Mouse (Mus musculus) layer of hippocampus, adult 9-10 months (tissue): ENCODE measurements around the gene Clstn3.
"Not testable (repeated sequence)": the region's sequence is repeated elsewhere in the genome, so short reads cannot be mapped to it uniquely, and the experiment has no call there.

ENCODE experiments used
- DNase-seq: peaks from one replicate; pipeline ENCODE4 v3.0.0; 2022; ENCODE audit warnings: low spot score

Clstn3 gene

DNA sequence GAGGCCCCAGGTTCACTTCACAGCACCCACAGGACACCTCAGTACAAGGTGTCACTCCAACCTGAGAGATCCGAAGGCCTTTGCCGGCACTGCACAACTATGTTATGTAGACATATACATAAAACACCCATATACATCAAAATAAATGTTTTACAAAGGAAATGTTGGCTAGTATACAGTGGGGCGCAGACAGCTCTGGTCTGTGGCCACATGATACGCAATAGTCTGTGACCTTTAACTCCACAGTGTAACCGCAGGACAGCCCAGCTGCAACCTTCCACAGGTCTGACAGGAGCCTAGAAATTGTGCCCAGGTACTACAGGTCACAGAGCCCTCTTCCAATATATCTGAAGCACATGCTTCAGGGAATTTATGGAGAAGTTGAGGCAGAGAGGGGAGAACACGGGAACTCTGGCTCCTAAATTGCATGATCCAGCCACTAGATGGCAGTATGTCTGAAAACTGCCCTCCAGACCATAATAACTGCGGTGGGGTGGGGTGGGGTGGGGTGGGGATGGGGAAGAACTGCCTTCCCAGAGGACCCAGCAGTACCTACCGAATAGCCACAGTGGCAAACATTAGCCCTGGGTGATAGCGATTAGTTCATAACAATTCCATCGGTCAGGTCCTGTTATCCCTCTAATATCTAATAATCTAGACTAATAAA is 16.3 kb downstream of the Clstn3 start:
- DNase-seq = no peak

DNA sequence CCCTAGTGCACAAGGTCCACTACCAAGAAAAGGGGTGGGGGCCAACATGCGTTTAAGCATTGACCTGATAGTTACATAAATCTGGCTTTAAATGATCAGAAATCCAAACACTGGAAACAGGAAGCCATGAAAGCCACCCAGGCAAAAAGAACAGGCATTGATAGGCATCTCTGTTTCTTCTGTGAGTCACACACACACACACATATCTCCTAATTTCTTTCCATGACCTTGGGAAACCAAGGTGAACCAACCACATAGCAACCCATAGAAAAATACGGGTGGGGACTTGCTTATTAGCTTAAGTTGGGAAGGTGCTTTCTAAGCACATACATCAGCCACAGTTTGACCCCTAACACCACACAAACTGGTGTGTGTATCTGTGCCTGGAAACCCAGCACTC is 17.2 kb downstream of the Clstn3 start:
- DNase-seq = no peak

DNA sequence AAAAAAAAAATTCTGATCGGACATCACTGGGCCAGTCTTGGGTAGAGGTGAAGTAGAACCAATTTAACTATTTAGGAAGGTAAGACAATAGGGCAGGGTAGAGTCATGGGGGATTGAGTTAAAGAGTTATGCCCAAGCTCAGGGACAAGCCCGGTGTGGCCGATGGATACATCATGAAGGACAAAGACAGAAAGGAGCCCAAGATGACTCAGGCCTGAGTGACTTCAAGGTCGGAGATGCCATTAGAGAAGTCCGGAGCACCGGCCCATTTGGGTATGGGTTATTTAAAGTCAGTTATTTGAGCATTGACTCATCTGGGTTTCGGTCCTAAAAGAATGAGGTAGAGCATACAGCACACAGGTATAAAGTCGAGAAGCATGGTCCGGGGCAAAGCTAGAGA is 18.1 kb downstream of the Clstn3 start:
- DNase-seq = no peak

DNA sequence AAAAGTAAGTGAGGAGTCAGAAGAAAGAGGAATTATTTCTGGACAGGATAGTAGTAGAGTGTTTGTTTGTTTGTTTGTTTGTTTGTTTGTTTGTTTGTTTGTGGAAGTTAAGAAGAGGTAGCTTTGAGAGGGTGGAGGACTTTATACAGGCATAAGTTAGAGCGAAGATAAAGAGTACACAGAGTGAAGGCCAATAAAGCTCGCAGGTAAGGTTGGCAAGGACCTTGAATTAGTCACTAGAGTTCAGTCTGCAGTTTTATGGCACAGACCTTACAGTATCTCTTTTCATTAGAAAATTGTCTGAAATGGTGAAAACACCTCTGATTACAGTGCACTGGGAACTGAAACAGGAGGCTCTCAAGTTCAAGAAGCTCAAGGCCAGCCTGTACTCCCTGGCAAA is 18.6 kb downstream of the Clstn3 start:
- no peak for DNase-seq

DNA sequence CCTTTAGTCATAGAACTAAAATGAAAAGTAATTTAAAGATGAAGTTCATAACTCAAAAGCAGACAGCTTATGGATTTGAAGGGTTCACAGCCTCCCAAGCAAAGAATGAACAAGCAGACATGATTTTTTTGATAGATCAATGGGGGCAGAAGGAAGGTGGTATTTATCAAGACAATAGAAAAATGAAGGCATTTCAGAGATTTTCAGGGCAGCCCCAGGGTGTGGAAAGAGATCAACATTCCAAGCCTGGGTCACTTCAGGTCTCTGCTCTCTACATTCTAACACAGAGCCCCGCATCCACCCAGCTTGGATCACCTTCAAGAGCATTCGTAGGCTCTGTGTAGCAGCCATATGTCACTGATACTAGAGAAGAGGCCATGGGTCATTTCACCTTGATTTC is 21.3 kb downstream of the Clstn3 start:
- no peak for DNase-seq

DNA sequence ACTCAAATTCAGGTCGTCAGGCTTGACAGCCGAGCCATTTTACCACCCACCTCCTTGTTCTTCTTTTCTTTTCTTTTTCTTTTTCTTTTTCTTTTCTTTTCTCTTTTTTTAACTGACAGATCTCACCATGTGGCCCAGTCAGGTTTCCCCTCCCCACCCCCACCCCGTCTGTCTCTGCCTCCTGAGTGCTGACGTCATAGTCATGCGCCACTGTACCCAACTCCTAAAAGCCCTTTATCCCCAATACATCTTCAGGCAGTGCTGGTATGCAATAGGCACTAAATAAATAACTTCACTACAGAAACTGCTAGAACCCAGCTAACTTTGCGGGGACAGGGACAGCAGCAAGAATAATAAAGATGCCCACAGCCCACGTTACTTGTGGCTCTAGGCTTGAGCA is 28.3 kb downstream of the Clstn3 start:
- no peak for DNase-seq

DNA sequence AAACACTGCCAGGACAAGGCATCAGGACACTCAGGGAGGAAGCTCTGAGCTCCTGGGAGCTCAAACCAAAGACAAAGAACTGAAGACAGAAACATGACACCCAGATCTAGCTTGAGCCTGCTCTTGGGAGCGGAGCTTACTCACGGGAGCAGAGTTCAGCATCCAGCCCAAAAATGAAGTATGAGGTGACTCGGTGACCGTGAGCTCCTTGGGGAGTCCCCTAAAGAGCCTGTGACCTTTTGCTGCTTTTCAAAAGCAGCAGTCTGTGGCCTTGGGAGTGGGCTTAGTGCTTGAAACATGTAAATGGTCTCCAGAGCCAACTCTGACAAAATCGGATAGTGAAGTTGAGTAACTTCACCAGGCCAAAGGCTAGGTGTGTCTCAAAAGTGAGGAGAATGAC is 29.4 kb downstream of the Clstn3 start:
- no peak for DNase-seq

DNA sequence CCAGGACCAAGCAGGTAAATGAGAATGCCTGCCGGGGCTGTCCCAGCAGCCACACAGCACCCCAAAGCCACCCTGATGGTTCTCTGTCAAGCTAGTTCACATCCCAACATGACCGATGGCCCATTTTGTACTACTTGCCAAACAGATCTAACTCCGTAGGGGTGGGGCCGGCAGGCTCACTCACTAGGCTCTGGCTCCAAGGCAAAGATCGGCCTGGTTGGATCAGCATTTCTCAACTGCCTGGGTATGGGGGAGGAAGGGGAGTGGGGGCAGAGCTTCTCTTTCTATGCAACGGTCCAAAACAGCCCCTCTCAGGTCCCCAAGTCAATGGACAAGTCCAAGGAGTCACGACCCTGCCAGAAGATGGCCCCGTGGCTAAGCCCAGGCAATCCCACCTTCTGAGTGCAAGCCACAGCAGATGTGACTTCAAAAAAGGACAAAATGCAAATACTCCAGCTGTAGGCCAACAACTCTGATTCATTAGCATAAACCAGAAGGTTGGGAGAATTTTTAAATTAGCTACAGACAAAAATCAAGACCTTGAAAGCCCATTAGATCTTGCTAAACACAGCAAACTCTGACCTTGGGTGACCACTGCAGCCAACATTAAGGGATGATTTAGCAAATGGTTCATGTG is 30.8 kb downstream of the Clstn3 start:
- DNase-seq = no peak

DNA sequence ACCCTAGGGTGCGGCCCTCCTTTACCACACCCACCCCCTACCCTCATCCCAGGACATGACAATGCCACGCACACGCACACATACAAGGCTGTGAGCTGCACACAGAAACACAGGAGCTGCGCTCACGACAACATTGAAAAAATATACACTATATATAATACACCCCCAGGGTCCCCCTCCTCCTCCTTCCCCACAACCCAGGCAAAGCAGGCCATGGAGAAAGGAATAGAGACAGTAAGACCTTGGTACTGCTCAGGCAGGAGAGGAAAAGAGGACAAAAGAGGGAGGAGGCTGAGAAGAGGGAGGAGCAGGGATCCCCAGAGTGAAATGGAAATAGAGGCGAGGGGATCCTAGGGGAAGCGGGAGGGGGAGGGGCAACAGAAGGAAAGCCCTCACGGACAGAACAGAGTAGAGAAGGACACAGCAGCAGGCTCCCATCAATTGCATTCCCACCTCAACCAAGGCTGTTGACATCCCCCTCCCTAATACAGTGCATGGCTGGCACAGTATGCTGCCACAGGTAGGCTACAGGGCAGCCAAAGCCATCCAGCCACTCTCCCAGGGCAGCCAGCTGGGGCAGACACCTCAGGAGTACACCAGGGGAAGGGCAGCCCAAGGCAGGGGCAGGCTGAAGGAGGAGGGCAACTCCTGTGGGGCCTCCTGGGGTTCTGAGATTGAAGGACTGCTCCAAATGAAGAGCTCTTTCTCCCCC is 33.7 kb downstream of the Clstn3 start:
- no peak for DNase-seq

DNA sequence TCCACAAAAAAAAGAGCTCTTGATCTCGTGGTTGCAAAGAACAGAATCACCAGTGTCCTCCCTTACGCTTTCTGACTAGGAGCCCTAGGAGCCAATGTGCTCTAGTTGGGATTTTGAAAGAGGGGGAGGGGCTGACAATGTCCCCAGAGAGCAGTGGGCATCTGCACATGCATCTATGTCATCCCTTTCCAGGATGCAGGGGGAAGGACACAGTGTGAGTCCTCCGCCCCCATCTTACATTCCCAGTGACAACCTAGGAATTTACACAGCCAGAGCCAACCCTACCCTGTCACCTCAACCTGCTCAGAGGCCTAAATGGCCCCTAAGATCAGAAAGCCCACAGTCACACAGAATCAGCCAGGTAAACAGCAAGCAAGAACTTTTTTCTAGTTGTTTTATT is 34.2 kb downstream of the Clstn3 start:
- DNase-seq = no peak

DNA sequence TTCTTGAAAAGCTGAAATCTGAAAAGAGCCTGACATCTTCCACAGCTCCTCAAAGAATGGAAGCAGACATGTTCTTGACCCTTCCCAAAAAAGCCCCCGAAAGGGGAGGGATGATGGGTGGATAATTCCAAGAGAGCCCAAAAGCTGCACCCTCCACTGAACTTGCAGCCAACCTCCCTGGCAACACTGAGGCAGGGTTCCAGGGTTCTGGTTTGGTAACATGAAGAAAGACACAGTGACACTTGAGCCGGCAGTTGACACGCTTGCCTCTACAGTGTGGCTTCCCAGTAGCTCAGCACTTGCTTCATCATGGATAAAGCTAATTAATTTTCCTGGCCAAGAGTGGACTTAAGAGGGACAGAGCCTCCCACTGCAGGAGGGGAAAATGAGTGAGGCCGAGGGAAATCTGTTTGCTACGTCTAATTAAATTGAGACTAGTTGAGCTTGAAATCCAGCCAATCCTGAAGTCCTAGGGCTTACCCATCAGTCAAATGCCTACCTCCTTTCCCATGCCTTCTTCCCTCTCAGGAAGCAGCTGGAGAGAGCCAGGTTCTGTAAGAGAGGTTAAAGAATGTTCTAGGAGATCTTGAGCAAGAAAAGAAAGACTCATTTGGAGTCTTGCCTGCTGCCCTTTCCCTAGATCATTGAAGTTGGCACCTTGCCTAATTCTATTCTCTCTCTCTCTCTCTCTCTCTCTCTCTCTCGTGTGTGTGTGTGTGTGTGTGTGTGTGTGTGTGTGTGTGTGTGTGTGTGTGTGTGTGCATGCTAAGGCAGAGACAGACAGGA is 36.6 kb downstream of the Clstn3 start:
- no peak for DNase-seq

DNA sequence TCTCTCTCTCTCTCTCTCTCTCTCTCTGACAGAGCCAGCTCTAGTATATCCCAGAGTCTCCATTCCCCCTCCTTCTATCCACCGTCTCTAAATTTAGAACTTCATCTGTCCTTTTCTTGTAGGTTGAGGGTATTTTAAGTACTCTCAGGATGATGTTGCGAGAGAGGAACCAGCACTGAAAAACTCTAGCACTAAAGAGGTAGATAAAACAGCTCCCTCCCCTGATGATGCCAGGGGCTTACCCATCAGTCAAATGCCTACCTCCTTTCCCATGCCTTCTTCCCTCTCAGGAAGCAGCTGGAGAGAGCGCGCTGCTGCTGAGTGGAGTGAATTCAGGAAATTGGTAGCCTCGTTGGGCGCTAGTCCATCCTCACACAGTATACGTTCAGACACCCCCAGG is 37.3 kb downstream of the Clstn3 start:
- no peak for DNase-seq

DNA sequence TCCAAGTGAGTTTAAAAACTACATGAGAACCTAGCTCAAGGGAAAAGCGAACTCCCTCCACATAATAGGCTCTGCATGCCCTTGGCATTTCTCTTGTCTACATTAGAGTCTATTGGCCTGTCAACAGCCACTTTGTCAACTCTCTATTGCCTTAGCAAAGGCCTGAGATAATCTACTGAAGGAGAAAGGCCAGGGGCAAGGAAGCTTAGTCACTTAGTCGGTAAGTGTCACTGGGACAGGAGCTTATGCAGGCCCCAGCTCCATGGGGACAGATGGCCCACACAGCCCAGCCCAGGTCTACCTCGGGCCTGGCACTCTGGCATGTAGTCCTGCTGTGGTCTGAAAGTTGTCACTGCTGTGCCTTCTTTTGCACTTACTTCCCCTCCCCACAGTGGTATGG is 38.0 kb downstream of the Clstn3 start:
- no peak for DNase-seq

DNA sequence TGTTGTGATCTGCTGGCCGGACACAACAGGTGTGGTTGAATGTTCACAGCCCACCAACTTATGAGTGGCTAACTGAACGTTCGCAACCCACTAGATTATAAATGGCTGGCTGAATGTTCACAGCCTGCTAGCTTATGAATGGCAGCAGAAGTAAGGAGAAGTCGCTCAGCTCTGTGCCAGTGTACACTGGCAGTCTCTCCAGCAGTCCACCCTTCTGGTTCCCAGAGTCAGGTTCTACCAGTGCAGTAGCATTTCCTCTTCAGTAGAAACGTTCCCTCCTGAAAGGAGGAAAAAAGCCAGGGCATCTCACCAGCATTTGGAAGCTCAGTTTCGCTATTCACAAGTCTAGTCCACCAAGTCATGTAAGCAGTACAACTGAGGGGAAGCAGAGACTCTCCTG is 39.1 kb downstream of the Clstn3 start:
- DNase-seq = no peak

DNA sequence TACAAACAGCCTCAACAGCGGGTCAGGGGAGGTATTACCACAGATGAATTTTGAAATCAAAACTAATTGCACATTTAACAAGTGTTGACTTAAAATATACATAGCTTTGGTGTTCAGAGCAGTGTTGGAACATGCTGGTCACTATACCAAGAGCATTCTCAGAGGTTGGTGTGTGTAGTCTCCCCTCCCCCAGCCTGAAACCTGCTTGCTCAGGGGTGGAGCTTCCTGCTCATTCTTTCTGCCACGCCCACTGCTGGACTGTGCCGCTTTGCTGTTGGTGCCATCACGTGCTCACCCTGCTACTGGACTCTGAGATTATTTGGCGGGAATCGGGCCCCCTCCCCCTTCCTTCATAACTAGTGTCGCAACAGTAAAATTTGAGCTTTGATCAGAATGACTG is 39.6 kb downstream of the Clstn3 start:
- DNase-seq = not testable (repeated sequence)

DNA sequence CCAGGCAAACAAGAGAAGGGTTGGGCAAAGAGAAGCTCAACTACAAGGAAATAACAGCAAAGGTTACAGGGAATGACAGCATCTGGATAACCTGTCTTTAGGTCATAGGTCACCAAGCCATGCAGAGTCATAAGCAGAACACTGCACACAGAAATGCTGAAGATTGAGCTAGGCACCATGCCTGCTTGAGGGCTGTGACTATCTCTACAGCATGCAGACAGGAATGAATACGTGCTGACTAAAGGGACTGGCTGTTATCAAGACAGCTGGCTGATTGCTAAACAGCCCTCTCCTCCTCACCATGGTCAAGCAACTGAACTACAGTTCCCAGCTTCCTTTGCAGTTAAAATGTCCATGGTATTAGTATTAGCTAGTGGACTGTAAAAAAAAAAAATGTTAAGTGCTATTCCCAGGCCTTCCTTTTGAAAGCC is 40.5 kb downstream of the Clstn3 start:
- no peak for DNase-seq

DNA sequence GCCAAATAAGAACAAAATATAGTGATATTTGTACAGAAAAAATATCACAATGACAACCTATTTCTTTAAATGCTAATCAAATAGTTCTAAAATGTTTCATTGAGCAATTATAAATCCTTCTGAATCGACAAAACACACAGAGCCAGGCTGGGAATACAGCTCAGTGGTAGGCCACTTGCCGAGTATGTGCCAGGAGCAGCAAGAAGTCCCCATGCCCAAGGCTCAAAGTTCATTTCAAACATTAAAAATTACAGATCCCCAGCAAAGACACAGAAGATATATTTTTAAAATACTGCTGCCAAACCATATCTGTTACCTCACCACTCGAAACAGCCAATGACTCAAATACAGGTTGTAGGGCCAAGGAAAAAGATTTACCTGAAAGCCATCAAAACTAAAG is 45.9 kb downstream of the Clstn3 start:
- DNase-seq = no peak

DNA sequence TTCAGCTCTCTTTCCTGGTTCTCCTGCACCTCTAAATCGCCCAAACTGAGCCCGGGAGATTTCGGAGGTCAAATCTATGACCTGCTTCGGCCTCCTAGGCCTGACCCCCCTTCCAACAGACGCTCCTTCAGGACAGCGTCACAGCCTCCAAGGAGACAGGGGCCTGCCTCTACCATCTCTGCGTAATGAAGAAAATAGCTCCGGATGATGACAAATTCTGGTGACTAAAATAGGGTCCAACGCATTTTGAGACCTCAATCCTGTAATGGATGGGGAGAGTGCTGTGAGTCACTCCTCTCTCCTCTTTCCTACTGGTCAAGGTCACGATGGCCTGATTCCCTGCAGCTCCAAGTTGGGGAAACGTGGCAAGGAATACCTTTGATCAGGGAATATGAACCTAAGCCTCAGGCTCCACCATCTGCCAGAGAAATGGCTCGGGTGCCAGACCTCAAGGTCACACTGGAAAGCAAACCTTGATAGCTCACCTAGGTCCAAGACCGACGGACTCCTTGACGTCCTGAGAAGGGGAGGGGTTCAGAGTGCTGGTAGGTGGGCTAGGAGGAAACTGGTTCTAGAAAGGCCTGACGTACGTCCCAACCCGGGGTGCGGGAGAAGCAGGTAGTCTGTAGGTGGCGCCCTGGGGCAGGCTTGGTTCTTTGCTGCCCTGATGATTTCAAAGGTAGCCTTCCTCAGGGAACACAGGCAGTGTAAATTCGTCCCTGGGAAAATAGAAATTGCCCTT is 49.1 kb downstream of the Clstn3 start:
- peak; percentile 82 for DNase-seq

DNA sequence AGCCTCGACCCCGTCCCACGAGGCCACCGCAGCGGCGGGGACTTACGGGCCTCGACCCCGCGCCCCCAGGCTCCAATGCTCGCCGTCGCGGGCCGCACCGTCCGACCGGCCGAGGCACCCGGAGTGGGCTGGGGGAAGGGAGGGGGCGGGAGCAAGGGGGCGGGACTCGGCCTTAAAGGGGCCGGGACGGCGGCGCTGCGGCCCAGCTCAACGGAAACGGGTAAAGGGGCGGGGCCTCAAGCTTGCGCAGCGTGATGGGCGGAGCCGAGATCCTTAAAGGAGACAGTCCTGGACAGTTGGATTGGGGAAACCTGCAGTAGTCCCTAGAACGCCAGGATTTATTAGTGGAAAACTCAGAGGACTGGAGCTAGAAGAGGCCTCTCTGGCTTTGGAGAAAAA is 49.7 kb downstream of the Clstn3 start, which contains the start of gene Pex5:
TSS of gene Pex5 (minus strand) at position 141 of the 399 bp plus-strand sequence.
- peak; percentile 84 for DNase-seq

DNA sequence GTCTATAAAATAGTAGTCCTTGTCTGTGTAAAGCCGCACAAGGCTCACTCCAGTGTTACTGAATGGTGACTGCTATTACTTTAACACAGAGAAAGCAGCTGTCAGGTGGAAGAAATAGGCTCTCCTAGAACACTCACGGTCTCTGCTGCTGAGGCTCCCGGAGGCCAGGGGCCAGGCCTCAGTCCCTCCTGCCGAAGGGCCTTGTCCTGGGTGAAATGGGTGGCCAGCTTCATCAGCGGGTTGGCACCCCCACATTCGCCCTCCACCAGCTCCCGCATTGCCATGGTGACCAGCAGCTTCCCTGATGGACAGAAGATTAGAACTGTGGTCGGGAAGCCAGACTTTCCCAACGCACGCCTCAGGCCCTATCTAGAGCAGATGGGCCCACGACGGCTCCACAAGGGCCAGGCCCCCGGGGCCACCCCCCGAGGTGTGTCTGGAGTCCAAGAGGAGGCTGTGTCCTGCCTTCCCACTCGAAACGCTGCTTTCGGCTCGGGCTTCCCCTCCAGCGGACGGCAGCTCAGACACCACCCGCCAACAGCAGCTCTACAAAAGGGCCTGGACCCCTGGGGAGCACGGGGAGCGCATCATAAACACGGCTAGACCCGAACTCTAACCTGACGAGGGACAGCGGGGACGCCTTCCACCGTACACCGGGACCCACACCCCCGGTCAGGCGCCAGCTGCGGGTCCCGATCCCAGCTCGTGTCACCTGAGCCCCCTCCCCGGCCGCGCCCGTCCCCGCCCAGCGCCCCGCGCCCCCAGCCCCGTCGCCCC is 50.3 kb downstream of the Clstn3 start:
- no peak for DNase-seq

DNA sequence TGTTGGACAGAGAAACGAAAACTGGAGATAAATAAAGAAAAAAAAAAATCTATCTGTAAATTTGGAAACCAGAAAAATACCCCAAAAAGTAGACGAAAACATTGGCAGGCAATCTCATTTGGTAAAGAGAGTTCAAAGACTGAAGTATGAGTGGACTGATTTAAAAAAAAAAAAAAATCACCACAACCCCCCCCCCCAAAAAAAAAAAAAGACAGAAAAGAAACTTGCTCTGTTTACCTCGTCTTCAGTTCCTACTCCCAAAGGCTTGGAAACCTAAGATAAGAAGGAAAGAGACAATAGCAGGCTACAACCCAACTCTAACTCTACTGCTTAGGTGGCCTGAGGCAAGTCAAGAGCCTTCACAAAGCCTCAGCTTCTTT is 50.8 kb downstream of the Clstn3 start:
- DNase-seq = no peak
